Mouse (Mus musculus): ENCODE data around the gene Il11ra2.
"Not testable (repeated sequence)": the region's sequence is repeated elsewhere in the genome, so short reads cannot be mapped to it uniquely, and the experiment has no call there.

Il11ra2 gene

GRCm38 (mm10) chr4:42661793-42662192, at the start of gene Il11ra2:
Il11ra2 (minus strand) TSS chr4:42661893.
- not testable (repeated sequence) for DNase-seq (ENCODE audit: low spot score in 2 of 2)

DNA sequence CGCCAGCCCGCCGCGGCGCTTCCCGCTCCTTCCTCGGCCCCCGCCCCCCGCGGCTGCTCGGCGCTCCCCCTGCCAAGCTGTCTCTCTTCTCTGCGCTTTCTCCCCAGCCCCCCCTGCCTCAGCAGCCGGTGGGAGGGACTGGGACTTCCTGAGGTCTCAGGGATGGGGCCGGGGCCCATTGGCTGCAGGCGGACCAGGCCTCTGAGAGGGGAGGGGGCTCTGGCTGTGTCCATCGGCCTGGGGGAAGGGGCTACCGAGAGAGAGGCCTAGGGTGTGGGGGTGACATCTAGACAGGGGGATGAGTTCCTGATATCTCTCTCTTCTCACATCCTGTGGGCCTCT, 20.5 kb upstream of the Il11ra2 start:
- not testable (repeated sequence) for DNase-seq (ENCODE audit: low spot score in 2 of 2)

GRCm38 (mm10) chr4:42681473-42682182, 19.9 kb upstream of the Il11ra2 start:
- not testable (repeated sequence) for DNase-seq (ENCODE audit: low spot score in 2 of 2)

- DNase-seq (ENCODE audit: low spot score in 2 of 2), result not testable (repeated sequence)
Measured at GRCm38 (mm10) chr4:42680374-42681356, 19.0 kb upstream of the Il11ra2 start.

GRCm38 (mm10) chr4:42679365-42679764, 17.7 kb upstream of the Il11ra2 start:
- not testable (repeated sequence) for DNase-seq (ENCODE audit: low spot score in 2 of 2)

GRCm38 (mm10) chr4:42675415-42675814, 13.7 kb upstream of the Il11ra2 start:
- not testable (repeated sequence) for DNase-seq (ENCODE audit: low spot score in 2 of 2)

- not testable (repeated sequence) for DNase-seq (ENCODE audit: low spot score in 2 of 2)
Measured at GRCm38 (mm10) chr4:42654951-42655350, 6.7 kb downstream of the Il11ra2 start, which contains the start of gene Ccl27b. Ccl27b (plus strand) TSS chr4:42655251.

- DNase-seq (ENCODE audit: low spot score in 2 of 2), result not testable (repeated sequence)
Measured at GRCm38 (mm10) chr4:42629419-42629818, 32.3 kb downstream of the Il11ra2 start, which contains the start of gene Gm2564. Gm2564 (plus strand) TSS chr4:42629719.

- DNase-seq (ENCODE audit: low spot score in 2 of 2), result not testable (repeated sequence)
Measured at GRCm38 (mm10) chr4:42611895-42612294, 49.8 kb downstream of the Il11ra2 start, which contains the start of gene Gm10591. Gm10591 (plus strand) TSS chr4:42612195.

All from left cerebral cortex, adult 9 months (tissue).